Mouse (Mus musculus): Measurements from ENCODE around the gene Efna3.

The Efna3 gene

DNA sequence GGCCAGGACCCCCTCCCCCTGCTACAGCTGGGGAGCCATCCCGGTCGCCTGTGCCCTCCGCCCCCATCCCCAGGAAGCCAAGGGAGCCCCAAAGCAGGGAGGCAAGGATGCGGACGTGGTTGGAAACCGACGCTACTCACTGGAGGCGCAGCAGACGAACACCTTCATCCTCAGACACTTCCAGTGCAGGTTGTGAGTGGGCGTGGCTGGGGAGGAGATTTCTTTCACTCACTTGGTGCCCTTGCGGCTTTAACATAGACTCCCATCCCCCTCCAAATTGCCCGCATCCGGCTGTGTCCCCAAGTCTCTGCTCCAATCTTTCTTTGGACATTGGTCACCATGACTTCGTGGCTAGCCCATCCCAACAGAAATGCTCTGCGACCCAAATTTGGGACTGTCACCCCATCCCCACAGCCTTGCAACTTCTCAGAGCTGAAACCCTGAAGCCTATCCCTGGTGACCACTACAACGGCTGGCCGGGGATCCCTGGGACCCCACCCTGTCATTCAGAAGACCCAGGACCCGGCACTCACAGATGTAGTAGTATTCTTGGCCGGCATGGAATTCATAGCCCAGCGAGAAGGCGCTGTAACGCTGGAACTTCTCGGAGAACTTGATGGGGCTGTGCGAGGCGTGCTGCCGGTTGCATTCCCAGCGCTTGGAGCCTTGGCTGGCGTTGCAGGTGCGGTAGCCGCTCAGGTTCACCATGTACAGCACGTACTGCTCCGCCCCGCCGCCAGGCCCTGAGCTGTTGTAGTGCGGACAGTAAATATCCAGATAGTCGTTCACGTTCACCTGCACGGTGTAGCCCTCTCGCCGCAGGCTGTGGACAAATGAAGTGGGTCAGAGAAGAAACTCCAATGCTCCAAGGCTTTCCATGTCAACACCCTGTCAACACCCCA, 6.6 kb downstream of the Efna3 start:
- H3K36me3 ChIP-seq (ENCODE audit: control insufficient read depth, insufficient read depth, low read length, poor library complexity, severe bottlenecking): no peaks in the 10 kb centered on the region
- no peak for DNase-seq (ENCODE audit: low read depth, low spot score)
- no peaks in the 10 kb centered on the region; the same call in 1 of the 2 replicates for H3K27me3 ChIP-seq (ENCODE audit: control insufficient read depth, insufficient read depth, low read length, poor library complexity, severe bottlenecking)

DNA sequence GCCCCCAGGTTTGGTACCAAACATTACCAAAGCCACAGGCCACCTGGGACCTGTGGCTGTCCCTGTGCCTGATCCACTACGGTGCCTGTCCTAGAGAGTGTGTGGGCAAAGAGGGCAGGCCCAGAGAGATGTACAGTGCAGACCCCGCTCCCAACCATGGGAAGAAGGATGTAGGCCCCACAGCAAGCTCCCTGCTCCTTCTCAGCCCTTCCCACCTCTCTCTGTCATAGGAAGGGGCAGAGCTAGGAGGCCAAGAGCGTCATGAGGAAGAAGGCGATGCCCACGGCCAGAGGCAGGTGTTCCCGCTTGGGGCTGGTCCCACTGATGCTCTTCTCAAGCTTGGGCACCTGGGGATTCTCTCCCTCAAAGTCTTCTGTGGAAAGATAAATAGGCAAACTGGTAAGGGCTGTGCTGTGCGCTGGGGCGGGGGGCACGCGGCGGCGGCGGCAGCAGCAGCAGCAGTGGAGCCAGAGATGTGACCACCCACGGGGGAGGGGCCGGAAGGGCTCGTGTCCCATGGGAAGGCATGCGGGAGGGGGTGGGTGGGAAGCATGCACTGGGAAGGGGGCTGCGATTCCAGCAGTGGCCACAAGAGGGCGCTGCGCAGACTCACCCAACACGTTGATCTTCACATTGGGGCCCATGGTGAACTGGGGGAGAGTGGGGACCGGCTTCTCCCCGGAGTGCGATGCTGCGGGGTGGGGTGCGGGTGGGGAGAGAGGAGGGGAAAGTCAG, 7.4 kb downstream of the Efna3 start:
- peak; percentile 76 for DNase-seq (ENCODE audit: low read depth, low spot score)
- Histone ChIP-seq H3K27me3 (ENCODE audit: control insufficient read depth, insufficient read depth, low read length, poor library complexity, severe bottlenecking) (no peaks in the 10 kb centered on the region; the same call in 1 of the 2 replicates), H3K36me3 (ENCODE audit: control insufficient read depth, insufficient read depth, low read length, poor library complexity, severe bottlenecking) (no peaks in the 10 kb centered on the region)

DNA sequence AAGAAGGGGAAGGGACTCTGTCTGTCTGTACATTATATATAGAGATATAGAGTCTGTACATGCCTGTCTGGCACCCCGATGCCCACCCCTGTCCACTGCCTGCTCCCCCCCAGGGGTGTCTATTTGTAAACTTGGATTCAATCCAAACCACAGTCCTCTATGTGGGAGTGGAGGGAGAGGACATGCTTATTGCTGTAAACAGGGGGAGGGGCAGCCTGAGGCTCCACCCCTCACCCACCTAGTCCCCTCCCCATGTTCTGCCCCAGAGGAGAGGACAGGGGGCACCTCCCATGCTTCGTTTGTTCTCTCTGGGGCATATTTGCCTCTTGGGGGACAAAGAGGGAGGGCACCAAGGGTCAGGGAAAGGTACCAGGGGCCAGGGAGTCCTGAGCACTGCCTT, 8.0 kb downstream of the Efna3 start:
- DNase-seq (ENCODE audit: low read depth, low spot score): no peak
- Histone ChIP-seq H3K27me3 (ENCODE audit: control insufficient read depth, insufficient read depth, low read length, poor library complexity, severe bottlenecking) (no peaks in the 10 kb centered on the region; the same call in 1 of the 2 replicates), H3K36me3 (ENCODE audit: control insufficient read depth, insufficient read depth, low read length, poor library complexity, severe bottlenecking) (no peaks in the 10 kb centered on the region)

DNA sequence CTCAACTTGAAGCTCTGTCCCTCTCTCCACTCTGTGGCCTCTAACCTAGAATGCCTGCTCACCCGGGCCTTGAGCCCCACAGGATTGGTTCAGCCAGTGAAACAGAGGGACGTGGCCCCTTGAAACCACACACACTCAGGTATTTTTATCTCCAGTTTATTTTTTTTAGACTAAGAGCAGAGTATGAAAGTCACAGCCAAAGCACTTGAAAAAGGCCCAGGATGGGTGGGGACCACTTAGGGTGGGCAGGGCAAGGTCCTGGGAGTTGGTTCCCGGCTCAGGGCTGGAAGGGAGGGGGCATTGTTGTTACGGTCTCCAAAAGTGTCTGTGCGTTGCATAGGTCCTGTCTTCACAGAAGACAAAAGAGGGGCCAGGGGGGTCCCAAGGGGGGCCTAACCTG, 8.4 kb downstream of the Efna3 start:
- Histone ChIP-seq H3K27me3 (ENCODE audit: control insufficient read depth, insufficient read depth, low read length, poor library complexity, severe bottlenecking) (no peaks in the 10 kb centered on the region; the same call in 1 of the 2 replicates), H3K36me3 (ENCODE audit: control insufficient read depth, insufficient read depth, low read length, poor library complexity, severe bottlenecking) (no peaks in the 10 kb centered on the region)
- DNase-seq (ENCODE audit: low read depth, low spot score): no peak

DNA sequence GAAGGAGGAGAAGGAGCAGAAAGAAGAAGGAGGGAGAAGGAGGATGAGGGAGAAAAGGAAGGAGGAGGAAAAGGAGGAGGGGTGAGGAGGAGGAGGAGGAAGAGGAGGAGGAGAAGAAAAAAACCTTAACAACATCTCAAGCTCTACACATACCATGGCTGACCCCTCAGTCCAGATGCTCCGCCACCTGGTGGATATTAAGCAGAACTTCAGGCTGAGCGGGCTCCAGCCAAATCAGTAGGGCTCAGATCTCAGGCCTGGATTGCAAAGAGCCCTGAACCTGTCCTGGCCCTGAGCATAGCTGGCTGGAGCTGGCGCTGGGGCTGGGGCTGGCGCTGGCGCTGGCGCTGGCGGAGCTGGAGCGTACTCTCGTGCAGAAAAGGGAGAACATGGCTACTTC, 14.7 kb downstream of the Efna3 start:
- no peaks in the 10 kb centered on the region for H3K36me3 ChIP-seq (ENCODE audit: control insufficient read depth, insufficient read depth, low read length, poor library complexity, severe bottlenecking)
- peak; percentile 81 for DNase-seq (ENCODE audit: low read depth, low spot score)
- H3K27me3 ChIP-seq (ENCODE audit: control insufficient read depth, insufficient read depth, low read length, poor library complexity, severe bottlenecking): no peaks in the 10 kb centered on the region; the same call in 1 of the 2 replicates

DNA sequence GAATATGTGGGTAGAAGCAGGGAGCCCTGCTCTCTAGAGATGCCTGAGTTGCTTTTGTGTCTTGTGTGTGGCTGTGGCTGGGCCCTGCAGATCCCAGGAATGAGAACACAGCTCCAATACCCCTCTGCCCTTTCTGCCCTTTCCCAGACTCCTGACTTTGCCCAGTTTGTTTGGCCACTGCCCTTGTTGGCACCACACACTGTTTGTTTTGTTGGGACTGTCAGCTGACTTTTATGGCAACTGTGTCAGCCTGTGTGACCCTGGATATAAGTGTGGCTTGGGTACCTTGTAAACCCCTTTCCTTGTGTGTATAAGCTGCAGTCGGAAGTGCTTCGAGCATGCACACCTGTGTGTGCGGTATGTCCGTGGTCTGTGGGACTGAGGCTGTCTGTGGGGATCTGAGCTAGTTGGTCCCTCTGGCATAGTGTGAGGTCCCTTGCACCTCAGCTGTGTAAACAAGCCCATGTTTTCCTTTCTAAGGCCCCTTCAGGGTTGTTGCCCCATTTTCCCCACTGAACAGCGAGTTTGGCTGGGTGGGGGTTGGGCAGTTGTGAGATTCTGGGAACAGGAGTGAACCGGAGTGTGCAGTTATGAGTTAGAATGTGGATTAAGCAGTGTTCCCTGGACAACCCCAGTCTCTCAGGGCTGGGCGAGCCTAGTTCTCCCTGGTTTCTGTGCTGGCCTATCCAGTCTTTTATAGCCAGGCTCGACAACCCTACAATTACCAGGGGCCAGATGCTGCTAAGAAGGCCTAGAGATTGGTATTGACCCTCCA, 17.0 kb downstream of the Efna3 start:
- no peak for DNase-seq (ENCODE audit: low read depth, low spot score)
- no peaks in the 10 kb centered on the region; the same call in 1 of the 2 replicates for H3K27me3 ChIP-seq (ENCODE audit: control insufficient read depth, insufficient read depth, low read length, poor library complexity, severe bottlenecking)

DNA sequence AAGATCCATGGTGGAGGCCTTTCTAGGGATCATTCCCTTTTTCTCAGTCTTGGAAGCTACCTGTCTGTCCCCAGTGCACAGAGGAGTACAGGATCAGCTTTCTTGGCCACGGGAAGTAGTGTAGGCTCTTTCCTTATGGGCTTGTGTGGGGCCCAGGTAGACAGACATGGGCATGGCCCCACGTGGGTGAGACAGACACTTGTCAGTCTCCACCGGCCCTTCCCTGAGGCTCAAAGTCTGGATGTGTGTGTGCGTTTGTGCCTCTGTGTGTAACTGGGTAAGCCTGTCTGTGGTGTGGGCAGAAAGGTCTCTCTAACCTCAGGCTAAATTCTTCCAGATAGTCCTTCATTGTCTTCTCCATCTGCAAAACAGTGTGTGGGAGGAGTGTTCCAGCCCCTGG, 17.7 kb downstream of the Efna3 start:
- no peak for DNase-seq (ENCODE audit: low read depth, low spot score)
- H3K36me3 ChIP-seq (ENCODE audit: control insufficient read depth, insufficient read depth, low read length, poor library complexity, severe bottlenecking): no peaks in the 10 kb centered on the region

More for the DNA sequence above, 17.0 kb downstream of the Efna3 start:
- no peaks in the 10 kb centered on the region for H3K36me3 ChIP-seq (ENCODE audit: control insufficient read depth, insufficient read depth, low read length, poor library complexity, severe bottlenecking)

DNA sequence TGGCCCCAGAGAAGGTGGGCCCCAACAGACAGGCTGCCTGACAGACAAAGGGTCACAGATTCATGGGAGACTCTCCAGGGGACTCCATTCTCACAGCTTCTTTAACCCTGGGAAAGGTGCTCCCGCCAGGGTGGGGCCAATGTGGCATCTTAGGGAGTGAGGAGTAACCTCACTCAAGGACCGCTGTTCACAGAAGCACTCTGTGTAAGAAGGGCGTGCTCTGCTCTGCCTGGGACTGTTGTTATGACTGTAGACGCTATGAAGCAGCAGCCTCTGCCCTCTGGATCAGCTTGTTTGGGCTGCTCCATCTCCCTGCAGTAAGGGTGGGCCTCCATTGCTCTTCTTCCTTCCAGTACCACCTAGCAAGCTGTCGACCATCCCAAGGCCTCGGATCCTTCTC, 18.3 kb downstream of the Efna3 start:
- no peaks in the 10 kb centered on the region for H3K36me3 ChIP-seq (ENCODE audit: control insufficient read depth, insufficient read depth, low read length, poor library complexity, severe bottlenecking)
- H3K27me3 ChIP-seq (ENCODE audit: control insufficient read depth, insufficient read depth, low read length, poor library complexity, severe bottlenecking): no peaks in the 10 kb centered on the region
- DNase-seq (ENCODE audit: low read depth, low spot score): no peak

More for the DNA sequence above, 17.7 kb downstream of the Efna3 start:
- no peaks in the 10 kb centered on the region for H3K27me3 ChIP-seq (ENCODE audit: control insufficient read depth, insufficient read depth, low read length, poor library complexity, severe bottlenecking)

DNA sequence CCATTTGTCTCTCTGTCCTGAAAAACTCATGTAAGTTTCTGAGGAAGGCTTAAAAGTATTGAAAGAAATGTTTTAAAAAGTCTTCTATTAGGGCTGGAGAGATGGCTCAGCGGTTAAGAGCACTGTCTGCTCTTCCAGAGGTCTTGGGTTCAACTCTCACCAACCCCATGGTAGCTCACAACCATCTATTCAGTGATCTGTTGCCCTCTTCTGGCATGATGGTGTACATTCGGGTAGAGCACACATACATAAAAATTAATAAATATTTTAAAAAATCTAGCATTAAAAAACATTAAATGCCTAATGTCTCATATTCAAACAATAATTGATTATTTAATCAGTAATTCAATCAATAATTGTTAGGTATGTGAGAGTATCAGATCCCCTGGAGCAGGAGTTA, 22.3 kb downstream of the Efna3 start:
- no peak for DNase-seq (ENCODE audit: low read depth, low spot score)
- no peaks in the 10 kb centered on the region for H3K36me3 ChIP-seq (ENCODE audit: control insufficient read depth, insufficient read depth, low read length, poor library complexity, severe bottlenecking)
- no peaks in the 10 kb centered on the region for H3K27me3 ChIP-seq (ENCODE audit: control insufficient read depth, insufficient read depth, low read length, poor library complexity, severe bottlenecking)

DNA sequence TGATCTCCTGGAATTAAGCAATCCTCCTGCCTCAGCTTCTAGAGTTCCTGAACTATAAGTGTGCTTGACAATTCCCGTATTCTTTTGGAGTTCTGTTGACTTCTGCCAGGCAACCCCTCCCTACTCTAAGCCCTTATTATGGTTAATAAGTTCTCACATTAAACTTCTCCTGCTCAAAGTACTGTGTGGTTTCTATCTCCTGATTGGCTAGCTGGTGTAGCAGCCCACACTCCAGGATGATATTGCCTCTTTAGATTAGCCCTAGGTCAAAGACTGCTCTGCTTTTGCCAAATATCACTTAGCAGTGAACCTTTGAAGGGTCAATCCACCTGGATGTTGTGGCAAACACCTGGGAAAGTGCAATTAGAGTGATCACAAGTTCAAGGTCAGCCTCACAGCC, 22.7 kb downstream of the Efna3 start:
- Histone ChIP-seq H3K27me3 (ENCODE audit: control insufficient read depth, insufficient read depth, low read length, poor library complexity, severe bottlenecking) (no peaks in the 10 kb centered on the region), H3K36me3 (ENCODE audit: control insufficient read depth, insufficient read depth, low read length, poor library complexity, severe bottlenecking) (no peaks in the 10 kb centered on the region)
- DNase-seq (ENCODE audit: low read depth, low spot score): no peak

DNA sequence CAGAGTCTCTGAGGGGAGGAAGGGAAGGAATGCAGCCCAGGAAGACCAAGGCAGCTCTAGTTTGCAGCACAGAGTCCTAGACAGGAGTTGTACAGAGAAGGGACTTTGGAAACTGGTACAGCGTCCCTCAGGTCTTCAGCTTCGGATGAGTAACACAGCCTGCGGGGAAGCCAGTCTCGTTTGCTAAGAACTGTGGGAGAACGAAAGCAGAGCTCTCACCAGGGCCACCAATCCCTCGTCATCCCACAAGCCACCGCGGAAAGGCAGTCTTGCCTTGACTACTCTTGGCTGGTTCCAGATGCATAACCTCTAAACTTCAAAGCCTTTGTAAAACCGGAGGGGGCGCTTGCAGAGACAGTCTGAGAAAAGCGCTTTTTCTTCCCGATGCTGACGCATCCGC, 23.3 kb downstream of the Efna3 start:
- Histone ChIP-seq H3K36me3 (ENCODE audit: control insufficient read depth, insufficient read depth, low read length, poor library complexity, severe bottlenecking) (no peaks in the 10 kb centered on the region), H3K27me3 (ENCODE audit: control insufficient read depth, insufficient read depth, low read length, poor library complexity, severe bottlenecking) (no peaks in the 10 kb centered on the region)
- DNase-seq (ENCODE audit: low read depth, low spot score): no peak

DNA sequence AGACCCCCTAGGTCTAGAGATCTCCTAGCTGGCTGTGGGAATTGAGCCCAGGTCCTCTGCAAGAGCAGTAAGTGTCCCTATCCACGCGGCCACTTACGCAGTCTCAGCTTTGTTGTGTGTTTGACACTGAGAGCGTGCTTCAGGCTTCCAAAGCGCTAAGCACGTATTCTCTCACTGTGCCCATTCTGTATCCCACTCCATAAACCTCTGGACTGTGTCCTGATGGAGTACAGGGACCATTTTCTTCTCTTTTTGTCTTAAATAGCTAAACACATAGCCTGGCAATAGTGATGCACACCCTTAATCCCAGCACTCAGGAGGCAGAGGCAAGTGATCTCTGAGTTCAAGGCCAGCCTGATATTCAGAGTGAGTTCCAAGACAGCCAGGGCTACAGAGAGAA, 23.9 kb downstream of the Efna3 start:
- H3K36me3 ChIP-seq (ENCODE audit: control insufficient read depth, insufficient read depth, low read length, poor library complexity, severe bottlenecking): no peaks in the 10 kb centered on the region
- H3K27me3 ChIP-seq (ENCODE audit: control insufficient read depth, insufficient read depth, low read length, poor library complexity, severe bottlenecking): no peaks in the 10 kb centered on the region
- no peak for DNase-seq (ENCODE audit: low read depth, low spot score)

DNA sequence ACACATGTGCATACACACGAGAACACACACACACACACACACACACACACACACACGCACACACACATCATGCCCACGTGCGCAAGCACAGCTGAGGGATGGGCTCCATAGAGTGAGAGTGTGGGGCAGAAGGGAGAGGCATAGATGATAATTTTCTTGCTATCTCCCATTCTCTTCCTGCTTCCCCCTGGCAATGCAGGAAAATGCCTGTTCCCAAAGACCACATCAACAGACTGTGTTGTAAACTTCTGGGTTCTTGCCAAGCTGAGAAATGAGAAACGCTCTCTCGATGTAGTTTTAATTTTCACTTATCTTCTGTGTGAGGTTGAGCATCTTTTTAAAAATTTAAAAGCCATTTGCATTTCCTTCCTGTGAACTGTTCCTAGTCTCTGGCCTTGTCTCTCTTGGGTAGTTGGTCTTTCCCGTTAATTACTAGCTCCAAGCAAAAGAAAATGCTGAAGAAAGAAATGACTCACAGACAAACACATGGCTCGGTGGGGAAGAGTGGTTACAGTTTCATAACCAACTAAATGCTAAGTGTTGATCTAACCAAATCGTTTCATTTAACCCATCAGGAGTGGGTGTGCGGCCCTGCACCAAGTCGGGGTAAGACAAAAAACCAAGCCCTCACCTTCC, 25.9 kb downstream of the Efna3 start:
- Histone ChIP-seq H3K27me3 (ENCODE audit: control insufficient read depth, insufficient read depth, low read length, poor library complexity, severe bottlenecking) (no peaks in the 10 kb centered on the region), H3K36me3 (ENCODE audit: control insufficient read depth, insufficient read depth, low read length, poor library complexity, severe bottlenecking) (no peaks in the 10 kb centered on the region)
- DNase-seq (ENCODE audit: low read depth, low spot score): no peak

DNA sequence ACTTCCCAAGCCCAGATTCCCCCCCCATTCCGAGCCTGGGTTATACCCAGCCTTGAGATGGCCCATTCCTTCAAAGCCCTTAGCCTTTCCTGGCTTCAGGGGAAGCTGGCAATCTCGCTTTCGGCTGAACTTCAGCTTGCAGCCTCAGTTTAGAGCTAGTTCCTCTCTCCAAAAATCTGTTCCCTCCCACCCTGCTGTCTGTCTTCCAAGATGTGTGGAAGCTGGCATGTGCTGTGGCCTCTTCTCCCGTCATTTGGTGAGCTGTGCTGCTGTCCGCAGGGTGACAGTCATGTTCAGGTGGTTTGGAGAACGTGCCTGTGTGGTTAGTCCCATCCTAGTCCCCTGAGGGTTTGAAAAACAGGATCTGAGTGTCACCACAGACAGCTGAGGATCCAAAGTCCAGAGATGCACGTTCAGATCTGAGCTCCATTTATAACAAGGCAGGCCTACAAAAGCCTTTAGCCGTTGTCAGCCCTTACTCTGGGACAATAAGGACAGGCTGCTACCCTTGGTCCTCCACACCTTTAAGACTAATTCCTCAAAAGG, 27.0 kb downstream of the Efna3 start:
- DNase-seq (ENCODE audit: low read depth, low spot score): no peak
- no peaks in the 10 kb centered on the region for H3K36me3 ChIP-seq (ENCODE audit: control insufficient read depth, insufficient read depth, low read length, poor library complexity, severe bottlenecking)
- no peaks in the 10 kb centered on the region for H3K27me3 ChIP-seq (ENCODE audit: control insufficient read depth, insufficient read depth, low read length, poor library complexity, severe bottlenecking)
